Mouse (Mus musculus) stomach, postnatal 0 days (tissue): ENCODE data around the gene Dnah2. TPM values are rescaled to one million over a fixed set of nuclear protein-coding genes. Genes with fewer than 3 reads are reported as not detected.
A peak's percentile ranks its signal among the peaks of the same experiment; 100 is the strongest.

ENCODE experiments used
- ATAC-seq: fragments of 200-750 bp; cut with Nextera tagmentation; 2 replicates; pipeline ENCODE4 v1.8.0; 2017; ENCODE audit not compliant: low FRiP score, low TSS enrichment
- DNase-seq: peaks from one replicate; pipeline ENCODE4 v3.0.0-alpha.2; 2016; ENCODE audit warnings: low spot score
- H3K27ac ChIP-seq: fragments of 300-500 bp; sonication (generic); replicated peaks from 2 replicates; pipeline ENCODE4 v1.5.1; 2014; ENCODE audit warnings: mild to moderate bottlenecking, control low read depth
- H3K27me3 ChIP-seq: fragments of 300-500 bp; sonication (generic); 2 replicates; pipeline ENCODE4 v1.6.1; 2014; ENCODE audit warnings: low read length; ENCODE audit not compliant: control insufficient read depth, insufficient read depth
- H3K36me3 ChIP-seq: fragments of 300-500 bp; sonication (generic); 2 replicates; pipeline ENCODE4 v1.6.1; 2014; ENCODE audit warnings: low read length, mixed read lengths; ENCODE audit not compliant: control insufficient read depth, insufficient read depth
- H3K4me1 ChIP-seq: fragments of 300-500 bp; sonication (generic); replicated peaks from 2 replicates; pipeline ENCODE4 v1.6.1; 2014; ENCODE audit warnings: antibody characterized with exemption; ENCODE audit not compliant: control insufficient read depth, insufficient read depth
- H3K4me2 ChIP-seq: fragments of 300-500 bp; sonication (generic); replicated peaks from 2 replicates; pipeline ENCODE4 v1.6.1; 2014; ENCODE audit warnings: low read depth, mild to moderate bottlenecking, control low read depth, moderate library complexity
- H3K4me3 ChIP-seq: fragments of 300-500 bp; sonication (generic); 2 replicates; pipeline ENCODE4 v1.5.1; 2014; ENCODE audit warnings: low read depth, low read length, control low read depth
- H3K9ac ChIP-seq: fragments of 300-500 bp; sonication (generic); 2 replicates; pipeline ENCODE4 v1.6.1; 2014; ENCODE audit warnings: mild to moderate bottlenecking, low read length, control low read depth, mixed read lengths
- H3K9me3 ChIP-seq: fragments of 300-500 bp; sonication (generic); 2 replicates; pipeline ENCODE4 v1.6.1; 2016; ENCODE audit warnings: low read length; ENCODE audit not compliant: control insufficient read depth
- CTCF ChIP-seq: IDR thresholded peaks from 2 replicates; pipeline ENCODE4 v1.5.1; 2016; ENCODE audit warnings: antibody characterized with exemption, low read depth, mild to moderate bottlenecking, moderate library complexity
- EP300 ChIP-seq: optimal IDR thresholded peaks from 2 replicates; pipeline ENCODE3; 2016; ENCODE audit warnings: antibody characterized with exemption
- WGBS: fragments of 180-500 bp; shearing (Covaris S2); extraction: QIAGEN DNeasy Blood & Tissue Kit; methylation state at CpG from one replicate; pipeline ENCODE4 v1.1.7; 2014; 5-methylcytosine and 5-hydroxymethylcytosine counted together
- polyA plus RNA-seq: library from polyadenylated mRNA; unstranded; fragments of >200 nt; fragmentation: Nextera tagmentation; extraction: Ambion mirVana; gene quantifications from 2 replicates; pipeline ENCODE4 v1.2.1, GENCODE M21; 2015

Dnah2 gene
- polyA plus RNA-seq, 1 experiment from 2014 or later, result 0.39 TPM

DNA sequence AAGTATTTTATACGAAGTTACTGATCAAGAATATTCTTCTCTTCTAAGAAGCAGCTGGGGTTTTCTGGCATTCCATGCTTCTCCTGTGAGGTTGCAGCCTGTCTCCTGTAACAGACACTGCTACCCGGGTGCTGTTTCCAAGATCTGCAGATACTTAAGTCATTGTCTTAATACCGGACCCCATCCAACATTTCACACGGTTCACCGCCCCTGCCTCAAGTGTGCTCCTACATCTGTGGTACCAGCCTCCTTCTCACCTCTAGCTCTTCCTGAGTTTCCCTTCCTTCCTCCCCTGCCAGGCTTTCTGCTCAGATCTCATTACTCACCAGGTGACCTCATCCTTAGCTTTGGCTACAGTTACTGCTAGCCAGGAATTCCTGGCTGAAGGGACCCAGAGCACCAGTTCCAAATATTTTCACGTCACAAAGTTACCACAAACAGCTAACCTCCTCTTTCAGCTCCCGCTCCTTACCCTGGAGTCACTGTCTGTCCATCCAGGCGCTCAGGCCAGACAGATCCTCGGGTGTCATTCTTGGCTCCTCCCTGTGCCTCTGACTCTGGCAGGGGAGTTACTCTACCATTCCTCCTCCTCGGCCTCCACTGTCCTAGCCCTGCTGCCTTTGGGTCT, 166.3 kb downstream of the Dnah2 start:
- H3K36me3 ChIP-seq, result no peaks in the 10 kb centered on the region; the same call in 1 of the 2 replicates
- ATAC-seq (0 out of 2 replicates have a peak, but pooled peaks have one; percentile 23), DNase-seq (no peak)
- no peaks in the 10 kb centered on the region for H3K4me1 ChIP-seq
- H3K27me3 ChIP-seq, result no peaks in the 10 kb centered on the region
- H3K4me2 ChIP-seq, result no peak overlapping the region
- TF ChIP-seq CTCF (no peak), EP300 (no peak)
- no peaks in the 10 kb centered on the region for H3K9me3 ChIP-seq
- WGBS, result 62% methylated on average over 10 of the region's 10 CpGs
- no peak overlapping the region for H3K27ac ChIP-seq
- H3K9ac ChIP-seq, result no peak overlapping the region
- no peak overlapping the region for H3K4me3 ChIP-seq

DNA sequence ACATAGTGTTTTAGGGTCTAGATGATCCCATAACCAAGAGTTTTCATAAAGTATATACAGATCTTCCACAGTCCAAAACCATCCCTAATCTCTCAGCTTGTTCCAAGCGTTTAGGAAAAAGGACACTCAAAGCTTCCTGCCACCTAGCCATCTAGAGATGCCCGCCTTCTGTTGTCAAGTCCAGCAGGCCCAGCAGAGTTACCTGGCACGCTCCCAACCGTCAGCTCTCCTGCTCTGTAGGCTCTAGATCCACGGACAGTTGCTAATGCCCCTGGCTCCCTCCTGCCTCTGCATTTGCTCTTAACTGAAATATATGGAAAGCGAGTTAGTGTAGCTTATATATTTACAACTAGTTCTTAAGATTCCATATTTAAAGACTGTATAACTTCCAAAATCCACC, 167.6 kb downstream of the Dnah2 start:
- DNase-seq, result no peak
- Histone ChIP-seq H3K9ac (no peak overlapping the region), H3K27ac (no peak overlapping the region), H3K27me3 (no peaks in the 10 kb centered on the region), H3K9me3 (no peaks in the 10 kb centered on the region), H3K4me1 (no peaks in the 10 kb centered on the region), H3K4me3 (no peak overlapping the region), H3K36me3 (no peaks in the 10 kb centered on the region; the same call in 1 of the 2 replicates), H3K4me2 (no peak overlapping the region)
- no peak for TF ChIP-seq CTCF
- TF ChIP-seq EP300, result no peak
- WGBS, result 78% methylated on average over 6 of the region's 6 CpGs
- no peak for ATAC-seq

- Histone ChIP-seq H3K4me3 (no peak overlapping the region), H3K27me3 (no peaks in the 10 kb centered on the region), H3K4me2 (no peak overlapping the region), H3K9me3 (no peaks in the 10 kb centered on the region), H3K4me1 (no peaks in the 10 kb centered on the region), H3K36me3 (no peaks in the 10 kb centered on the region; the same call in 1 of the 2 replicates), H3K27ac (no peak overlapping the region), H3K9ac (no peak overlapping the region)
- TF ChIP-seq EP300 (no peak), CTCF (no peak)
- 82% methylated on average over 3 of the region's 3 CpGs for WGBS
- no peak for DNase-seq
- ATAC-seq, result no peak
Observed at GRCm38 (mm10) chr11:69379600-69379999, 169.3 kb downstream of the Dnah2 start.

DNA sequence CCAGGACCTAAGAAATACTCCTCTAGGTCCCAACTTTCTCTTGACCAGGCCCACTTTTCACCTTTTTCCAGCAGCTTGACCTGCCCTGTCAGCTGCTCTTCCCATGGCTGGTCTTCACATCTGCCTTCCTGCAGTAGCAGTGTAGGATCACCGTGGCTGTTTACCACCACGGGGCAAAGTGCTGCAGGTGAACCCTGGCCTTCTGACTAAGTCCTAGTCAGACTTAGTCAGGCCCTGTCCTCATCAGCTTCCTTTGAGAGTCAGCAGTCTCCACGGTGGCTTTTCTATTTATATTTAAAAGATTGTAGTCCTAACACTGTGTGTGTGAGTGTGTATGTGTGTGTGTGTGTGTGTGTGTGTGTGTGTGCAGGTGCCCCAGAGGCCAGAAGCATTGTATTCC, 171.1 kb downstream of the Dnah2 start:
- WGBS, result 52% methylated on average over 3 of the region's 3 CpGs
- H3K27ac ChIP-seq, result no peak overlapping the region
- peak; percentile 86 for ATAC-seq

GRCm38 (mm10) chr11:69375646-69376045, 173.3 kb downstream of the Dnah2 start:
- WGBS, result 83% methylated on average over 4 of the region's 4 CpGs
- Histone ChIP-seq H3K9me3 (no peaks in the 10 kb centered on the region), H3K4me2 (no peak overlapping the region), H3K36me3 (no peaks in the 10 kb centered on the region; the same call in 1 of the 2 replicates), H3K4me1 (peaks cover 2% of the 10 kb centered on the region; the same call in 1 of the 2 replicates), H3K27me3 (no peaks in the 10 kb centered on the region), H3K9ac (no peak overlapping the region), H3K27ac (no peak overlapping the region), H3K4me3 (no peak overlapping the region)
- ATAC-seq (no peak), DNase-seq (no peak)
- TF ChIP-seq EP300 (no peak), CTCF (no peak)

More for the DNA sequence above, 171.1 kb downstream of the Dnah2 start:
- Histone ChIP-seq H3K27me3 (no peaks in the 10 kb centered on the region), H3K4me1 (no peaks in the 10 kb centered on the region), H3K9ac (no peak overlapping the region), H3K9me3 (no peaks in the 10 kb centered on the region), H3K36me3 (no peaks in the 10 kb centered on the region; the same call in 1 of the 2 replicates), H3K4me3 (no peak overlapping the region), H3K4me2 (no peak overlapping the region)
- DNase-seq, result peak; percentile 34
- TF ChIP-seq EP300 (no peak), CTCF (no peak)

DNA sequence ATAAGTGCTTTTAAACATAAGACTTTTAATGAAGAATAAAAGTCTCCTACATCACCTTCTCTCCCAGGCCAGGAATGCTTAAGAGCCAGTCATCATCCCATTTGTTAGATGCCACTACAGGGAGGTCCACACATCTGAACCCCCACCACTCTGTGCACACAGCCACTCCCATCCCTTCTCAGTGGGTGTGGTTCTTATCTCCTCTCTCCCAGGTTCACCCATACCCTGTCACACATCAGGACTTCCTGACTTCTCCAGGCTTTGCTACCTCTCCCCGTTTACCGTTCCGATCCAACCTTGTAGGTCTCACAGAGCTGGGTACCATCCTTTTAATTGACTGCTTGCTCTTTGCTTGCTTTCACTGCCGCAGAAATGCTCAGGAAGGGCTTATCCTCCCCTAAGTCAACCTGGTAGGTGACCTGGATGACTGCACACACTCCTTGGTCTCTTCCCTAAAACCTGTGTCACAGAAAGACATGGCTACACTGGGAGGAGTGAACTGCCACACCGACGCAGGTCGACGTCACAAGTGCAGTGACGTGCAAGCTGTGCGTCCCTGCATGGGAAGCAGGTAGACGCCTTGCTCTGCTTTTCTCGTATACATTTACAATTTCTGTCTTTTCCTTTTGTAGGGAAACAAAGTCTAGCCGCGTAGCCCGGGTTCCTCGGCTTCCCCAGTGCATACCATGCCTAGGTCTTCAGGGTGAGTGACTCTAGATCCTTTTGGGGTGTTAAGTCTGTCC, 175.5 kb downstream of the Dnah2 start:
- no peaks in the 10 kb centered on the region for H3K27me3 ChIP-seq
- ATAC-seq (no peak), DNase-seq (no peak)
- no peaks in the 10 kb centered on the region; the same call in 1 of the 2 replicates for H3K36me3 ChIP-seq
- H3K27ac ChIP-seq, result no peak overlapping the region
- WGBS, result 81% methylated on average over 16 of the region's 16 CpGs
- peaks cover 2% of the 10 kb centered on the region; the same call in 1 of the 2 replicates for H3K4me1 ChIP-seq
- no peak overlapping the region for H3K9ac ChIP-seq
- no peaks in the 10 kb centered on the region for H3K9me3 ChIP-seq
- H3K4me3 ChIP-seq, result no peak overlapping the region
- TF ChIP-seq EP300 (no peak), CTCF (no peak)
- H3K4me2 ChIP-seq, result no peak overlapping the region
